Mouse (Mus musculus): ENCODE data around the gene Trim39. TPM values are rescaled to one million over a fixed set of nuclear protein-coding genes. Genes with fewer than 3 reads are reported as not detected.

Gene Trim39
- polyA plus RNA-seq, 1 experiment from 2014 or later: 6.2 TPM

DNA sequence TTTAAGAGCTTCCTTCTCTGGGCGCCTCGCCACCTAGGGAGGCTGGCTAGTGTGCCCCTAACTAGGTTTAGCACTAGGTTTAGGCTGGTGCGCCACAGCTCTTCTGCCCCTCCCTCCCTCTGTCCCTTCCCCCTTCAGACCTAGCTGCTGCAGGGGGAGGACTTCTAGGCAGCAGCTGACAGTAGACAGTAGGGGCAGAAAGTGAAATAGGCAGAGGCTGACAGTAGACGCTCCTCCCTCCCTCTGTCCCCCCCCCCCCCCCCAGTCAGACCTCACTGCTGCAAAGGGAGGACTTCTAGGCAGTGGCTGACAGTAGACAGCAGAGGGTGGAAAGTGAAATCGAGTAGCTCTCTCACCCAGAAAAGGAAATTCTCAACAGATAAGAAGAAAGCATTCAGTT, 43.0 kb downstream of the Trim39 start:
- no peak for ATAC-seq (ENCODE audit: low FRiP score, low TSS enrichment)
- Histone ChIP-seq H3K4me3 (ENCODE audit: low read depth, low read length) (no peak overlapping the region), H3K27ac (replicated peaks) (no peak overlapping the region), H3K9me3 (ENCODE audit: control insufficient read depth, low read length) (no peaks in the 10 kb centered on the region), H3K4me2 (replicated peaks; ENCODE audit: low read depth) (no peak overlapping the region), H3K27me3 (ENCODE audit: control insufficient read depth, insufficient read depth, low read length) (no peaks in the 10 kb centered on the region), H3K4me1 (replicated peaks; ENCODE audit: control insufficient read depth, insufficient read depth) (no peaks in the 10 kb centered on the region), H3K36me3 (ENCODE audit: control insufficient read depth, insufficient read depth, low read length) (no peaks in the 10 kb centered on the region), H3K9ac (ENCODE audit: low read length) (no peak overlapping the region)
- 2% methylated on average over 4 of the region's 5 CpGs for WGBS
- DNase-seq (ENCODE audit: low spot score): no peak
- TF ChIP-seq EP300 (optimal IDR thresholded peaks at IDR 0.05) (no peak), CTCF (IDR thresholded peaks at IDR 0.05; ENCODE audit: low read depth) (no peak)

DNA sequence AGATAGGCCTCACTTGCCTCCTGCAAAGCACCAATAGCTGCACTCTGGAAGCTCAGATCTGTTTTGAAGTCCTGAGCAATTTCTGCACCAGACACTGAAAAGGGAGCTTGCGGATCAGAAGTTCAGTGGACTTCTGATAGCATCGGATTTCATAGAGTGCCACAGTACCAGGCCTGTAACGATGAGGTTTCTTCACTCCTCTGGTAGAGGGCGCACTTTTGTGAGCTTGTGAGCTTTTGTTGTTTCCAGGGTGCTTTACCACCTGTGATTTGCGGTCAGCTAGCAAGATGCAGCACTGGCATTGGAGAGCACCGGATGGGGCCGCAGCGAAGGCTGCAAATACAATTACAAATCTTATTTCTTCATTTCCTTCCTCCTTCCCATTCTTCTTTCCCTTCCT, 45.1 kb downstream of the Trim39 start:
- H3K4me2 ChIP-seq (replicated peaks; ENCODE audit: low read depth): no peak overlapping the region
- no peak overlapping the region for H3K27ac ChIP-seq (replicated peaks)
- H3K27me3 ChIP-seq (ENCODE audit: control insufficient read depth, insufficient read depth, low read length): 0 out of 2 replicates have a peak, but pooled peaks cover 5% of the 10 kb centered on the region
- no peak for DNase-seq (ENCODE audit: low spot score)
- ATAC-seq (ENCODE audit: low FRiP score, low TSS enrichment): no peak
- no peaks in the 10 kb centered on the region for H3K4me1 ChIP-seq (replicated peaks; ENCODE audit: control insufficient read depth, insufficient read depth)
- WGBS: 18% methylated on average over 8 of the region's 8 CpGs
- no peaks in the 10 kb centered on the region for H3K36me3 ChIP-seq (ENCODE audit: control insufficient read depth, insufficient read depth, low read length)
- H3K9ac ChIP-seq (ENCODE audit: low read length): no peak overlapping the region
- H3K9me3 ChIP-seq (ENCODE audit: control insufficient read depth, low read length): no peaks in the 10 kb centered on the region
- H3K4me3 ChIP-seq (ENCODE audit: low read depth, low read length): no peak overlapping the region
- TF ChIP-seq CTCF (IDR thresholded peaks at IDR 0.05; ENCODE audit: low read depth) (peak; percentile 56), EP300 (optimal IDR thresholded peaks at IDR 0.05) (no peak)

DNA sequence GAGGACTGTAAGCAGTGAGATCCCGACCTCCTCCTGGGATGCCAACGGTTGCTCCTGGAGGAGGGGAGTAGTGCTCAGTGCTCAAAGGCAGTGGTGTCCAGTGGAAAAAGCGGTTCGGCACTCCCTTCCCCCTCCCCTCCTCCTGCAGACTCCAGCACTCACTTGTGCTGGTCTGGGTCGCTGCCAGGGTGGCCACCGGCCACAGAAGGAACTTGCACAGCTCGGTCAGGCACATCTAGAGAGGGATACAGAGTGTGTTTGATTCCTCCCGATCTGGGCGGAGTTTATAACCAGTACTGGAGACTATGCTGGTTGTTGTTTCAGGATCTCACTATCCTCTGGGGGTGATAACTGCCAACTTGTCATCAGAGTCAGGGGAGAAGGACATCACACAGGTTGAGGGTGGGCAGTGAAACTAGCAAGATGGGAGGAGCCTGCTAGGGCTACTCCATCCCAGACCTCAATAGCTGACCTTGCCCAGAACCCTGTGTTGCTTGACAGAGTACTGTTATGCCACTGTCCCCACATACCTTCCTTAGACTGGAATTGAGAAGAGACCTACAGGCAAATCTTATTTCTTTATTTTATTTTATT, 46.7 kb downstream of the Trim39 start:
- H3K9ac ChIP-seq (ENCODE audit: low read length): no peak overlapping the region
- peak; percentile 21; the same call in 1 of the 2 replicates for ATAC-seq (ENCODE audit: low FRiP score, low TSS enrichment)
- H3K4me2 ChIP-seq (replicated peaks; ENCODE audit: low read depth): no peak overlapping the region
- no peaks in the 10 kb centered on the region for H3K4me1 ChIP-seq (replicated peaks; ENCODE audit: control insufficient read depth, insufficient read depth)
- H3K4me3 ChIP-seq (ENCODE audit: low read depth, low read length): no peak overlapping the region
- H3K27ac ChIP-seq (replicated peaks): no peak overlapping the region
- WGBS: 12% methylated on average over 9 of the region's 9 CpGs
- no peaks in the 10 kb centered on the region for H3K9me3 ChIP-seq (ENCODE audit: control insufficient read depth, low read length)
- no peak for TF ChIP-seq EP300 (optimal IDR thresholded peaks at IDR 0.05)
- no peak for TF ChIP-seq CTCF (IDR thresholded peaks at IDR 0.05; ENCODE audit: low read depth)
- peaks cover 5% of the 10 kb centered on the region; the same call in 1 of the 2 replicates for H3K27me3 ChIP-seq (ENCODE audit: control insufficient read depth, insufficient read depth, low read length)
- DNase-seq (ENCODE audit: low spot score): no peak
- H3K36me3 ChIP-seq (ENCODE audit: control insufficient read depth, insufficient read depth, low read length): no peaks in the 10 kb centered on the region

DNA sequence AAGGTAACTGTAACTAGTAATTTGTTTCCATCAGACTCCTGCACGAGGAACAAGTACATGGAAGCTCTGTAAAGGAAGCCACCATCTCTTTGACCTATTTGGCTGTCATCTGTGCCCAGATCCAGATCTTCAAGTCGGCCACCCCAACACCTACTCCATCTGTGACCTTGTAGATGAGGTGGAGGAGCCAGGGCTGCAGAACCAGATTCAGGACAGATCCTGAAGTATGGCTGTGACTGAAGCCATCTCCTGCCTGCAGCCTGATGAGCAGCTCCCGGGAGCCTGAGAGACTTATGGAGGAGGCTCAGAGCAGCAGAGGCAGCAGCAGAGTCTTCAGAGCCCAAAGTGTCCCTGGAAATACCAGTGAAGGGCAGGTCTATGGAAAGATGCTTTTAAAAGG, 47.6 kb downstream of the Trim39 start:
- ATAC-seq (ENCODE audit: low FRiP score, low TSS enrichment): no peak
- TF ChIP-seq CTCF (IDR thresholded peaks at IDR 0.05; ENCODE audit: low read depth) (no peak), EP300 (optimal IDR thresholded peaks at IDR 0.05) (no peak)
- H3K36me3 ChIP-seq (ENCODE audit: control insufficient read depth, insufficient read depth, low read length): no peaks in the 10 kb centered on the region

DNA sequence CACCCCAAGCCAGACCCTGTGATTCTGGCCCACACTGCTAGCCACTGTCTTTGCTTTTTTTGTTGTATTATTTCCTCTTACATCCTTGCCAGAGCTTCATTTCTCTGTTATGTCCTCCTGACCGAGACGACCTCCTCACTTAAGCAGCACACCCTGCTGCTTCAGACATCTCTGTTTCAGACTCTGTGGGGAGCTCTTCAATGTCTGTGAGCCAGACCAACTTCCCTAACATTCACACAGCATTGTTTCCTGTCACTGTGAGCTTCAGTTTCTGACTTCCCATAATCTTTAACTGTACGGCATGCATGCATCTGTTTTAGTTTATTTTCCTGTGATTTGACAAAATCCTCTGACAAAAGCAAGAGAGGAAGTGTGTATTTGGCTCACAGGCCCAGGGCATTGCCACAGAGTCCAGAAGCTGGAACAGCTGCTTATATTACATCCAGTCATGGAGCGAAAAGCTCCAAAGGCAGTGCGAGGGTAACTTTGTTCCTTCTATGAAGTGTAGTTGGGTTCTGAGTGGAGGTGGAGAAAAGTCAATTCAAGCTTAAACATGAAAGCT, 53.4 kb downstream of the Trim39 start:
- no peak for DNase-seq (ENCODE audit: low spot score)
- no peaks in the 10 kb centered on the region for H3K9me3 ChIP-seq (ENCODE audit: control insufficient read depth, low read length)
- H3K27me3 ChIP-seq (ENCODE audit: control insufficient read depth, insufficient read depth, low read length): peaks cover 8% of the 10 kb centered on the region; the same call in 1 of the 2 replicates
- no peaks in the 10 kb centered on the region for H3K4me1 ChIP-seq (replicated peaks; ENCODE audit: control insufficient read depth, insufficient read depth)
- no peak overlapping the region for H3K27ac ChIP-seq (replicated peaks)
- no peak overlapping the region for H3K9ac ChIP-seq (ENCODE audit: low read length)
- H3K4me3 ChIP-seq (ENCODE audit: low read depth, low read length): no peak overlapping the region
- H3K4me2 ChIP-seq (replicated peaks; ENCODE audit: low read depth): no peak overlapping the region
- no peaks in the 10 kb centered on the region for H3K36me3 ChIP-seq (ENCODE audit: control insufficient read depth, insufficient read depth, low read length)
- TF ChIP-seq EP300 (optimal IDR thresholded peaks at IDR 0.05) (no peak), CTCF (IDR thresholded peaks at IDR 0.05; ENCODE audit: low read depth) (no peak)
- ATAC-seq (ENCODE audit: low FRiP score, low TSS enrichment): no peak
- WGBS: 58% methylated on average over 5 of the region's 5 CpGs

More for the DNA sequence above, 47.6 kb downstream of the Trim39 start:
- Histone ChIP-seq H3K9me3 (ENCODE audit: control insufficient read depth, low read length) (no peaks in the 10 kb centered on the region), H3K4me1 (replicated peaks; ENCODE audit: control insufficient read depth, insufficient read depth) (no peaks in the 10 kb centered on the region), H3K4me3 (ENCODE audit: low read depth, low read length) (no peak overlapping the region), H3K4me2 (replicated peaks; ENCODE audit: low read depth) (no peak overlapping the region), H3K27me3 (ENCODE audit: control insufficient read depth, insufficient read depth, low read length) (peaks cover 5% of the 10 kb centered on the region; the same call in 1 of the 2 replicates), H3K27ac (replicated peaks) (no peak overlapping the region), H3K9ac (ENCODE audit: low read length) (no peak overlapping the region)
- 53% methylated on average over 3 of the region's 3 CpGs for WGBS
- no peak for DNase-seq (ENCODE audit: low spot score)

DNA sequence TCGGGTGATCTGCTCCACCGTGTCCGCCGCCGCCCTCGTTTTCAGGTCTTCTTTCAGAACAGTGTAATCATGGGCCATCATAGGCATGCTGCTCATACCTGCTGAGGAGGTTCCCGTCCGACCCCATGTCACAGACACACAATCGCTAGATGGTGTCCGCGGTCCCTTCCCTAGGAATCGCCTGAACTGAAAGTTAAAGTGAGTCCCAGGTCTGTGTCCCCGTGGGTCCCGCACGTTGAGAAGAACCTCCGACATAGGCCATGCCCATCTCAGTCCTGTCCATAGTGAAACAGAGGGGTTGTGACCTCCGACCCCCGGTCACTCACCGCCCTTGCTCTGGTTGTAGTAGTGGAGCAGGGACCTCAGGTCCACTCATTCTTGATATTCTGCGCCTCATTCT, 56.5 kb downstream of the Trim39 start:
- Histone ChIP-seq H3K9ac (ENCODE audit: low read length) (no peak overlapping the region), H3K9me3 (ENCODE audit: control insufficient read depth, low read length) (no peaks in the 10 kb centered on the region), H3K36me3 (ENCODE audit: control insufficient read depth, insufficient read depth, low read length) (no peaks in the 10 kb centered on the region), H3K4me2 (replicated peaks; ENCODE audit: low read depth) (no peak overlapping the region), H3K27ac (replicated peaks) (no peak overlapping the region), H3K4me1 (replicated peaks; ENCODE audit: control insufficient read depth, insufficient read depth) (no peaks in the 10 kb centered on the region), H3K27me3 (ENCODE audit: control insufficient read depth, insufficient read depth, low read length) (peaks cover 3% of the 10 kb centered on the region; the same call in 1 of the 2 replicates), H3K4me3 (ENCODE audit: low read depth, low read length) (0 out of 2 replicates have a peak overlapping the region, but pooled peaks have one; percentile 5)
- no peak for TF ChIP-seq EP300 (optimal IDR thresholded peaks at IDR 0.05)
- TF ChIP-seq CTCF (IDR thresholded peaks at IDR 0.05; ENCODE audit: low read depth): no peak
- ATAC-seq (ENCODE audit: low FRiP score, low TSS enrichment) (0 out of 2 replicates have a peak, but pooled peaks have one; percentile 12), DNase-seq (ENCODE audit: low spot score) (no peak)
- 4% methylated on average over 20 of the region's 20 CpGs for WGBS

Other genes with a start within 250 kb of the Trim39 start
- gene H2-T23, start 239.4 kb downstream of the Trim39 start, polyA plus RNA-seq (2015; fragmentation: Nextera tagmentation; extraction: Ambion mirVana): 35.9 and 40.2 TPM in 2 replicates
- 18.9 and 21.0 TPM in 2 replicates for gene H2-T22, start 229.5 kb downstream of the Trim39 start, polyA plus RNA-seq (2015; fragmentation: Nextera tagmentation; extraction: Ambion mirVana)
- gene Gm6034, start 229.3 kb downstream of the Trim39 start, polyA plus RNA-seq (2015; fragmentation: Nextera tagmentation; extraction: Ambion mirVana): not detected in 2 replicates
- 0.08 and 0.10 TPM in 2 replicates for gene Gm11127, start 213.9 kb downstream of the Trim39 start, polyA plus RNA-seq (2015; fragmentation: Nextera tagmentation; extraction: Ambion mirVana)
- not detected in 2 replicates for gene Gm19684, start 150.6 kb downstream of the Trim39 start, polyA plus RNA-seq (2015; fragmentation: Nextera tagmentation; extraction: Ambion mirVana)
- not detected in 2 replicates for gene Gm7030, start 142.8 kb downstream of the Trim39 start, polyA plus RNA-seq (2015; fragmentation: Nextera tagmentation; extraction: Ambion mirVana)
- 0.16 and 0.22 TPM in 2 replicates for gene Gm8909, start 103.7 kb downstream of the Trim39 start, polyA plus RNA-seq (2015; fragmentation: Nextera tagmentation; extraction: Ambion mirVana)
- gene H2-T3, start 82.0 kb downstream of the Trim39 start, polyA plus RNA-seq (2015; fragmentation: Nextera tagmentation; extraction: Ambion mirVana): 0.04 TPM in 1 of 2 replicates, not detected in the other
- gene Rpp21, start 14.2 kb downstream of the Trim39 start, polyA plus RNA-seq (2015; fragmentation: Nextera tagmentation; extraction: Ambion mirVana): 126 TPM in 2 replicates
- not detected in 2 replicates for gene H2-M10.2, start 14.2 kb upstream of the Trim39 start, polyA plus RNA-seq (2015; fragmentation: Nextera tagmentation; extraction: Ambion mirVana)
- not detected in 2 replicates for gene H2-M10.1, start 53.9 kb upstream of the Trim39 start, polyA plus RNA-seq (2015; fragmentation: Nextera tagmentation; extraction: Ambion mirVana)
- not detected in 2 replicates for gene H2-M10.3, start 96.2 kb upstream of the Trim39 start, polyA plus RNA-seq (2015; fragmentation: Nextera tagmentation; extraction: Ambion mirVana)
- not detected in 2 replicates for gene H2-M10.4, start 190.1 kb upstream of the Trim39 start, polyA plus RNA-seq (2015; fragmentation: Nextera tagmentation; extraction: Ambion mirVana)

Measured in stomach, postnatal 0 days (tissue).